Mouse (Mus musculus) NIH3T3 (cell line): Measurements from ENCODE around the gene Tbc1d1.
A peak's percentile ranks its signal among the peaks of the same experiment; 100 is the strongest.

Experiments used
- DNase-seq: peaks from one replicate; pipeline ENCODE4 v3.0.0-alpha.2; 2012; ENCODE audit warnings: low read depth

Tbc1d1 gene

GRCm38 (mm10) chr5:64279668-64280067, 123.6 kb downstream of the Tbc1d1 start:
- no peak for DNase-seq

GRCm38 (mm10) chr5:64280191-64280590, 124.1 kb downstream of the Tbc1d1 start:
- peak; percentile 68 for DNase-seq

GRCm38 (mm10) chr5:64280613-64281012, 124.5 kb downstream of the Tbc1d1 start:
- no peak for DNase-seq

- DNase-seq: no peak
These were observed 125.6 kb downstream of the Tbc1d1 start for GRCm38 (mm10) chr5:64281674-64282073.

GRCm38 (mm10) chr5:64282594-64282993, 126.5 kb downstream of the Tbc1d1 start:
- peak; percentile 33 for DNase-seq

GRCm38 (mm10) chr5:64285289-64285688, 129.2 kb downstream of the Tbc1d1 start:
- no peak for DNase-seq

GRCm38 (mm10) chr5:64285851-64286250, 129.7 kb downstream of the Tbc1d1 start:
- DNase-seq: no peak

GRCm38 (mm10) chr5:64287287-64287686, 131.2 kb downstream of the Tbc1d1 start:
- no peak for DNase-seq

- DNase-seq: peak; percentile 56
These were observed 132.2 kb downstream of the Tbc1d1 start for GRCm38 (mm10) chr5:64288031-64288928.

GRCm38 (mm10) chr5:64289202-64290060, 133.3 kb downstream of the Tbc1d1 start:
- DNase-seq: peak; percentile 95

GRCm38 (mm10) chr5:64290061-64290345, 133.9 kb downstream of the Tbc1d1 start:
- DNase-seq: no peak

- DNase-seq: no peak
These were observed 135.6 kb downstream of the Tbc1d1 start for GRCm38 (mm10) chr5:64291657-64292056.

GRCm38 (mm10) chr5:64295621-64296020, 139.5 kb downstream of the Tbc1d1 start:
- DNase-seq: no peak

GRCm38 (mm10) chr5:64296328-64296727, 140.2 kb downstream of the Tbc1d1 start:
- no peak for DNase-seq

GRCm38 (mm10) chr5:64297100-64297499, 141.0 kb downstream of the Tbc1d1 start:
- DNase-seq: no peak

GRCm38 (mm10) chr5:64298331-64299036, 142.4 kb downstream of the Tbc1d1 start:
- DNase-seq: peak; percentile 91

GRCm38 (mm10) chr5:64299508-64300324, 143.6 kb downstream of the Tbc1d1 start:
- DNase-seq: peak; percentile 71

- no peak for DNase-seq
These were observed 145.1 kb downstream of the Tbc1d1 start for GRCm38 (mm10) chr5:64301246-64301645.

GRCm38 (mm10) chr5:64307289-64307688, 151.2 kb downstream of the Tbc1d1 start:
- no peak for DNase-seq

- DNase-seq: peak; percentile 46
These were observed 156.2 kb downstream of the Tbc1d1 start for GRCm38 (mm10) chr5:64312295-64312694.

GRCm38 (mm10) chr5:64313481-64313880, 157.4 kb downstream of the Tbc1d1 start:
- no peak for DNase-seq
